Mouse (Mus musculus) layer of hippocampus, postnatal 14 days (tissue): ENCODE measurements around the gene Mrps26. TPM values are rescaled to one million over a fixed set of nuclear protein-coding genes. Genes with fewer than 3 reads are reported as not detected.
"Not testable (repeated sequence)": the region's sequence is repeated elsewhere in the genome, so short reads cannot be mapped to it uniquely, and the experiment has no call there.

Experiments
- DNase-seq, 2 experiments: peaks; one replicate each; pipeline ENCODE4 v3.0.0; 2021 to 2022; ENCODE audit warnings: low spot score in 2 of 2, mixed read lengths in 1 of 2
- long read RNA-seq, 2 experiments: library from polyadenylated mRNA; stranded (forward); transcript quantifications; one replicate each; pipeline ENCODE4 v2.0.0; 2021
- total RNA-seq, 2 experiments: library from RNA; stranded (reverse); gene quantifications; 2 replicates each; pipeline ENCODE4 v1.2.3; 2021

The Mrps26 gene
- total RNA-seq: 10 to 100 TPM; 80.2 to 82.6 TPM
- long read RNA-seq, experiment 1, full-length matches to known transcripts: 78 of 90 reads
- long read RNA-seq, experiment 1, partial matches to known transcripts: 10 of 90 reads
- long read RNA-seq, experiment 1, other reads (novel, unspliced or antisense): 2 of 90 reads
- long read RNA-seq, experiment 2, full-length matches to known transcripts: 120 of 135 reads
- long read RNA-seq, experiment 2, partial matches to known transcripts: 14 of 135 reads
- long read RNA-seq, experiment 2, other reads (novel, unspliced or antisense): 1 of 135 reads

DNA sequence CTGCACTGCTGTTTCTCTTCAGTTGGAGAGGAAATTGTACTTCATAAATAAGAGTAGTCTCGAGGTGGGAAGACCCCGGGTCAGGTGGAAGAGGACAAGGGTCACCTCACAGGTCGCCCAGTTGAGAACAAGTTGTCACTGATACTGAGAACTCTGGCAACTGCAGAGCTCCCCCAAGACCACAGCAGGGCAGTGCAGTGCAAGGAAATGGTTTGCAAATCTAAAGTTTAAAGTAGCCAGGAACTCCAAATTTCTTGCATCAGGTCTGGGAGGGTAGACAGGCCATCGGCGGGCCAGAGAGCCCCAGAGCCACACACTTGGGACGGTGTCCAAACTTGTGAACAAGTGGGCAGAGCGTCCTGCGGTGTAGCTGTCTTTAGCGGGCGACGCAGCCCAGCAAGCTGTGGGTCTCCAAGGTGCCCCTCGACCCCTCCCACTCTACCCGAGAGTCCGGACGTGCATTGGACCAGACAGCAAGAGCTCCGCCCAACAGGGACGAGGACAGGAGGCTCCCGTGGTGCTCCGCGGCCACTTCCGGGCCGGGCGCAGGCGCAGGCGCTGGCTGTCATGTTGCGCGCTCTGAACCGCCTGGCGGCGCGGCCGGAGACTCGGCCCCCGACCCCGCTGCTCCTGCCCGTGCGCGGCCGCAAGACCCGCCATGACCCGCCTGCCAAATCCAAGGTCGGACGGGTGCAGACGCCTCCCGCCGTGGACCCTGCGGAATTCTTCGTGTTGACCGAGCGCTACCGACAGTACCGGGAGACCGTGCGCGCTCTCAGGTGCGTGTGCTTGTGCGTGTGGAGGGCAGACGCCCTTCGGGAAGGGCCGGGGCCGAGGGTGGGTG is at the start of gene Mrps26:
Gene Mrps26, plus strand, starts transcription at position 531 of the 844 bp plus-strand sequence.
- peak; percentile 87 to 94 for DNase-seq

- DNase-seq: peak; percentile 29 to 54
Observed at GRCm38 (mm10) chr2:130513907-130514306, 49.6 kb upstream of the Mrps26 start.

GRCm38 (mm10) chr2:130515791-130516190 is 47.8 kb upstream of the Mrps26 start:
- DNase-seq: no peak

GRCm38 (mm10) chr2:130521927-130522326 is 41.6 kb upstream of the Mrps26 start:
- DNase-seq: peak in 1 of 2 experiments; percentile 25

- DNase-seq: not testable (repeated sequence)
Observed at GRCm38 (mm10) chr2:130525480-130525879, 38.1 kb upstream of the Mrps26 start.

DNA sequence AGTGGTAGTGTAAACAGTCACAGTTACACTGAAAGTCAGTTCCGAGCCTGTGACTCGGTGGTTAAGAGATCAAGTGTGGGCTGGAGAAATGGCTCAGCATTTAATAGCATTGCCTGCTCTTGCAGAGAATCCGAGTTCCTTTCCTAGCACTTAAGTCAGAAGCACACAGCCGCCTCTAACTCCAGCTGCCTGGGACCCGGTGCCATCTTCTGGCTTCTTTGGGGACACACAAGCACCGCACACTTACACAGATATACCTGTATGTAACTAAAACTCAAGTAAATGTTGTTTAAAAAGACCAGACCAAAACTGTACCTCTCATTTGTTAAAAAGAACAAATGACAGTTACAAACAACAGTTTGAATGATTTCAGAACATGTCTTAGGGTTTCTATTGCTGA is 35.1 kb upstream of the Mrps26 start:
- no peak for DNase-seq

GRCm38 (mm10) chr2:130529290-130529689 is 34.3 kb upstream of the Mrps26 start:
- no peak for DNase-seq

- no peak for DNase-seq
Observed at GRCm38 (mm10) chr2:130529925-130530324, 33.6 kb upstream of the Mrps26 start.

DNA sequence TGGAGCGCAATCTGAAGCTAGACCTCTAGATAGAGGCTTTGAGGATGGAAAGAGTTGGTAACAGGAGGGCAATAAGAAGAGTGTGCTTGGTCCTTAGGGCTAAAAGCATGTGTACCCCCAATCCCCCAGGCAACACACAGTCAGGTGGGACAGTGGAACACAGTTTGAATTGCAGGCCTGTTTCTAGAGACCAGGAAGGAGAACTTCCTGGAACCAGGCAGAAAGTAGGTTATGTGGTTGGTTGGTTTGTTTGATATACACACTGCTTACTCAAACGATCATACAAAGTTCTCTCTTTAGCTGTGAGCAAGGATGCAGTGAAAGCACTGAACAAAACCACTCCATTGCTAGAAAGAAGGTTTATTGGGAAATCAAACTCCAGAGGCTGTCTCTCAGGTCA is 31.3 kb upstream of the Mrps26 start:
- no peak for DNase-seq

DNA sequence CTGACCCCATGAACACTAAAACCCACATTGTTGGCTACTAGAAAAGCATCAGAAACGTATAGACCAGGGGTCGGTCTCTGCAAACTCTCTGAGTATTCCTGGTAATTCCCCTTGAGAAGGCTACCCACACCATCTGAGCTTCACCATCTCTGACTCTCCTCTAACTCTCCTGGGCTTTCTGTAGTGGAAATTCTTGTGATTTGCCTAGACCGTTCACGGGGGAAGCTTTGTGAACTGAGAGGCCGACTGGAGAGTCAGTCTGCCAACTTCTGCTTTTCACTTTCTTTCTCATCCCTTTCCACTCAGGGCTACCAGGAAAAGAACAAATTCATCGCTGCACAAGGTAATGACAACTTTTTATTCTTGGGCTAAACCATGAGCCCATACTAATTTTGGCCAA is 28.5 kb upstream of the Mrps26 start:
- DNase-seq: no peak

DNA sequence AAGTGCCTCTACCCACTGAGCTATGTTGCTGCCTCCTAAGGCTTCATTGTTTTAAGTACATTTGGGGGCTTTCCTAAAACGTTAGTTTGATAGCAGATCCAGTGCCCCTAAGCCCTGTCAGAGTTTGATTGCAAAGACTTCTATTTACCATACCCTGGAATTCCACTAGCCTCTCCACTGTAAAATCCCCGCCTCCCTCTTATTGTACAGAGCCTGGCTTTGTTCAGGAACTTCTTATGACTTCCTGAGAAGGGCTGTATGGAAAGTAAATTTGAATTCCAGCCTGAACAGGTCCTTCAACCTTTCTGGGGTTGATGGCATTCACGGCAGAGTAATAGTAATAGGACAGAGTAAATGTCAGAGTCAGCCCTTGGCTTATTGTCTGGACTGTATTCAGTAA is 26.7 kb upstream of the Mrps26 start:
- DNase-seq: no peak

DNA sequence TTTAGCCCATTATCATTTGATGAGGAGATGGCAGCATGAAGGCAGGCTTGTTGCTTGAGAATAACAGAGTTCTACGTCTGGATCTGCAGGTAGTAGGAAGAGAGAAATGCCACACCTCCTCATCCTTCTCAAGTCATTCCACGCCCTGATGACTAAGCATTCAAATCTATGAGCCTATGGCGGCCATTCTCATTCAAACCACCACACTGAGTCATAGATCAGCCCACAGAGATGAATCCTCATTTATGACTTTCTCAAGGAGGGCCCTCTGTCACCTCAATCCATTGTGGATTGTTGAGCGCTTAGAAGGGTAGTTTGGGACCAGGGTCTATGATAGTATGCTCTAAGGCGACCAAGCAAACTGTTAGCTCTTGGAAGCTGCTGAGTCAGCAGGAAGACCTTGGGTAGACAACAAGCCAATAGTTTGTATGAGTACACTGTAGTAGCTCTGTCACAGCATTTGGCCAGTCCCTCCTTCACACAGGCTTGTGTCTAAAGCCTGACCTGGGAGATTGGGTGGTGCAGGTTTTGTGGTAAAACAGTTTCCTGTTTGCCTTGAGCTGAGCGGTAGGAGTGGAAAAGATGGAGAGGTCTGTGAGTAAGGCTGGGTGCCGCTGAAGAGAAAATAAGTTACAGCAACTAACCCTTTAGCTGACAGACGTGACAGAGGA is 24.5 kb upstream of the Mrps26 start:
- DNase-seq: no peak

- no peak for DNase-seq
Observed at GRCm38 (mm10) chr2:130540266-130540665, 23.3 kb upstream of the Mrps26 start.

- no peak for DNase-seq
Observed at GRCm38 (mm10) chr2:130546957-130547356, 16.6 kb upstream of the Mrps26 start.

- no peak for DNase-seq
Observed at GRCm38 (mm10) chr2:130554841-130555240, 8.7 kb upstream of the Mrps26 start.

DNA sequence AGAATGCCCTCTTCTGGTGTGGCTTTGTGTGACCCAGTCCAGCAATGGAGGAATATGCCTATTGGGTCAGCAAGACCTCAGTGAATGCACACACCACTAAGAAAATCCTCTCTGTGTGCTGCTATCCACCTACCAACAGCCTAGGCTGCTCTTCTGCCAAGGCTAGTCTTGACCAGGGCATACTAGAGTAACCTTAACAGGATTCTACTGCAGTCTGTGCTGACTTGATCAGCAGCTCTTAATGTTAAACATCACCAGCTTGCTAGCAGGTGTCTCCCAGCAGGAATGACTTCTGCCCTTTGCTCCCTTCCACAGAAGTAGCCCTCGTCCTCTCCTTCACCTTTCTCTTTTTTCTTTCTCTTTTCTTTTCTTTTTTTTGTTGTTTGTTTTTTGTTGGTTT is 7.2 kb upstream of the Mrps26 start:
- DNase-seq: no peak

GRCm38 (mm10) chr2:130557462-130557861 is 6.1 kb upstream of the Mrps26 start:
- no peak for DNase-seq

- no peak for DNase-seq
Observed at GRCm38 (mm10) chr2:130558015-130558414, 5.5 kb upstream of the Mrps26 start.

DNA sequence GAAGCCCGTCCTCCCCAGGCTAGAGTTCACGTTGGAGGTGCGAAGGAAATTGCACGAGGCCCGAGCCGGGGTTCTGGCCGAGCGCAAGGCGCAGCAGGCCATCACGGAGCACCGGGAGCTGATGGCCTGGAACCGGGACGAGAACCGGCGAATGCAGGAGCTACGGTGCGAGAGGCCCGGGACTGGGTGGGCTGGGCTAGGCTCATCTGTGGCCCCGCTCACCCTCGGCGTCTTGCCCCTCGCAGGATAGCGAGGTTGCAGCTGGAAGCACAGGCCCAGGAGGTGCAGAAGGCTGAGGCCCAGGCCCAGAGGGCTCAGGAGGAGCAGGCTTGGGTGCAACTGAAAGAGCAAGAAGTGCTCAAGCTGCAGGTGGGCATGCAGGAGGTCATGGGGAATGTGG is 521 bp downstream of the Mrps26 start:
- peak in 1 of 2 experiments; percentile 34 for DNase-seq

GRCm38 (mm10) chr2:130564983-130565382 is 1.4 kb downstream of the Mrps26 start:
- DNase-seq: no peak

- no peak for DNase-seq
Observed at GRCm38 (mm10) chr2:130568921-130569320, 5.4 kb downstream of the Mrps26 start.

GRCm38 (mm10) chr2:130569926-130570325 is 6.4 kb downstream of the Mrps26 start:
- DNase-seq: no peak
